Mouse (Mus musculus): ENCODE measurements around the gene Shisa8.

Gene Shisa8

DNA sequence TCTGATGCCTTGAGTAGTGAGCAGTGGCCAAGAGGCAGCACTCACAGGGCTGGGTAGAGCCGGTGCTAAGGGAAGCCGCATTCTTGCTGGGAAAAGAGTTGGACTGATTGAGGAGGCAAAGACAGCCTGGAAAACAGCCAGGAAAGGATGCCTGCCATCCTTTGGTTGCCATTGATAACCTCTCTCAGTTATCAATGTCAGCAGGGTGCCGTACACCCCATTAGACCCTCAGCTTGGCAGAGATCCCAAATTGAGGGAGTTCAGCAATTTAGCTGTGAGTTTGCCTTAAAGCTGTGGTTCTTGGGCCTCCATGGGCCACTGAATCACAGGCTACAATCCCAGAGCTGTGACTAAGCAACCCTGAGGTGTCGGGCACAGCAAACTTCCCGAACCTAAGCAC lies 31.5 kb downstream of the Shisa8 start:
- in situ Hi-C loops (cut with MseI, MboI): no loop called here

DNA sequence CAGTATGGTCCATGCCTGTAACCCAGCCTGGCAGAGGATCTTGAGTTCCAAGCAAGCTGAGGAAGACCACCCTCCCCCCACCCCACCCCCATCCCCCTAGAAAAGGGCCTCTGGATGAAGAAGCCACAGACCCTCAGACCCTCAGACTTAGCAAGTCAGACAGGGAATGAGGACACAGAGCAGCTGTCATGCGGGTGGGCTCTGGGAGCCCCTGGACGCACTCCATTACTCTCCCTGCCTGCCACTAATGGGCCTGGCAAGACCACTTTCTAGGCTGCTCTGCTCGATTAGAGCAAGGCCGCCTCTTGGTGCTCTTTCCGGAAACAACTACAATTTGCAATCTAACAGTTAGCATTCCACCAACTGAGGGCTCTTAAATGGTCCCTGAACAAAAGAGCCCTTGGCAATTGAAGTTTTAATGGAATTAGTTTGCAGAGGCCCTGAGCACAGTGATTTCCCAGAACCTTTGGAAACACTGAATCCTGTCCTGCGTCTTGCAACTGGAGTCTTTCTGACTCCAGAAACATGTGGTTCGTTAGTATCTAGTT lies 34.8 kb downstream of the Shisa8 start:
- in situ Hi-C loops (cut with MseI, MboI): no loop called here

DNA sequence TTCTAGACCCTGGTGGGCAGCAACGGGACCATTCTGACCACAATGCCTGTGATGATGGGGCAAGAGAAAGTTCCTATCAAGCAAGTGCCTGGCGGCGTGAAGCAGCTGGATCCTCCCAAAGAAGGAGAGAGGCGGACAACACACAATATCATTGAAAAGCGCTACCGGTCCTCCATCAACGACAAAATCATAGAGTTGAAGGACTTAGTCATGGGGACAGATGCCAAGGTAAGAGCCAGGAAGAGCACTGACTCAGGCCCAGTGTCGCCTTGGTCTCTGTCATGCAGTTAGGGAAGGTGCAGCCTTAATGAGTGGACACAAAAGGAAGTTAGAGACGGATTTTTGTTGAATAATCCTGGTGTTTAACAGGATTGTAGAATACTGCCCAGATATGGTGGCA lies 37.5 kb downstream of the Shisa8 start:
- in situ Hi-C loops (cut with MseI, MboI): no loop called here

DNA sequence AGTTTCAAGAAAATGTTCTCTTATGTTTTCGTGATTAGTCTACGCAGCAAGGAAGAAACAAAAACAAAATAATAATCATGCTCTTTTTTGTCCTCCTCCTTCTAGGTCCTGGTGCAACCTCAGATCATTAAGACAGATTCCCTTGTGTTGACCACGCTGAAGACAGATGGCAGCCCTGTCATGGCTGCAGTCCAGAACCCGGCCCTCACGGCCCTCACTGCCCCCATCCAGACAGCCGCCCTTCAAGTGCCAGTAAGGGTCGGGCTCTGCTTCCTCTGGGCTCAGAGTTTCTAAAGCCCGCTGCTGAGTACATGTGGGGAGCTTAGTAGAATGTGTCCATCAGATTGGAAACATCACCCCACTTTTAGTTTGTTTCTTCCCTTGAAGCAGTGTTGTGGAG lies 40.0 kb downstream of the Shisa8 start:
- in situ Hi-C loops (cut with MseI, MboI): no loop called here

DNA sequence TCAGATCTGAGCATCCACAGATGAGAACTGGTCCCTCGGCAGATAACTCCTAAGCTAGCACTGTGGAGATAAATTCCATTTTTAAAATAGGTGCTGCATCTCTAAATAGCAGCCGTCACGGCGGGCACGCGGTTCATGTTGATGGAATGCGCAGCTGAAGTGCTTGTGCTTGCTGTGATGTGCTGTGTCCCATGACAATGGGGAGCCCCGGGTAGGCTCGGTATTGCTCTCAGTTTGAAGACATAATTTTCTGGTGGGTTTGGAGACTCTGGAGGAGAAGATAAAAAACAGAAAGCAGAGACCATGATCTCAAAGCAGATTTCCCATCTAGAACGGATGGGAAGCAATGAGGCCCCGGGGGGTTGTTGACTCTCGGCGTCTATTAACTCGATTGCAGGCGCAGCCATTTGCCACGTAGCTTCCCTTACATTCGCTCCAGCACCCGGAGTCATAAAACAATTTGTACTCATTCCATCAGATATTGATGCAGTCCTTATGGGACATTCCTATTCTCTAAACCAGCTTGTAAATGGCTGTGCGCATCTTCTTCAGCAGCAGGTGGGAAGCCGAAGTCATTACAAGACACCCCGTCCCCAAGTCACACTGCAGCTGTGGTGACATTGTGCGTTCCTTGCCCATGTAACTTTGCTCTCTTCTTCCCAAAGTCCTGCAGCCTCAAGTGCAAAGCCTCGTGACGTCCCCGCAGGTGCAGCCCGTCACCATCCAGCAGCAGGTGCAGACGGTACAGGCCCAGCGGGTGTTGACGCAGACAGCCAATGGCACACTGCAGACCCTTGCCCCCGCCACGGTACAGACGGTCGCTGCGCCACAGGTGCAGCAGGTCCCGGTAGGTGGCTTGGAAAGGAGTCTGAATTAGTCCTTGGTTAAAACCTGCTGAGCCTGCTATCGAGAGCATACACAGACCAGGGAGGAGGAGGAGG lies 41.9 kb downstream of the Shisa8 start:
- in situ Hi-C loops (cut with MseI, MboI): no loop called here

DNA sequence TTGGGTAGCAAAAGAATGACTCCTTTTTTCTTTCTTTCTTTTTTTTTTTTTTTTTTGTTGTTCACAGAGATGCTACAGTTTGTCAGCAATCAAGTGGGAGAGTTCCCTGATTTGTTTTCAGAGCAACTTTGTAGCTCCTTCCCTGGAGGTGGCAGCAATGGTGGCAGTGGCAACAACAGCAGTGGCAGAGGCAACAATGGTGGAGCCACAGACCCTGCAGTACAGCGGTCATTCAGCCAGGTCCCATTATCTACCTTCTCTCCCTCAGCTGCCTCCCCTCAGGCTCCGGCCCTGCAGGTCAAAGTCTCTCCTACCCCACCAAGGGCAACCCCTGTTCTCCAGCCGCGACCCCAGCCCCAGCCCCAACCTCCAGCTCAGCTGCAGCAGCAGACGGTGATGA lies 42.9 kb downstream of the Shisa8 start:
- in situ Hi-C loops (cut with MseI, MboI): no loop called here

DNA sequence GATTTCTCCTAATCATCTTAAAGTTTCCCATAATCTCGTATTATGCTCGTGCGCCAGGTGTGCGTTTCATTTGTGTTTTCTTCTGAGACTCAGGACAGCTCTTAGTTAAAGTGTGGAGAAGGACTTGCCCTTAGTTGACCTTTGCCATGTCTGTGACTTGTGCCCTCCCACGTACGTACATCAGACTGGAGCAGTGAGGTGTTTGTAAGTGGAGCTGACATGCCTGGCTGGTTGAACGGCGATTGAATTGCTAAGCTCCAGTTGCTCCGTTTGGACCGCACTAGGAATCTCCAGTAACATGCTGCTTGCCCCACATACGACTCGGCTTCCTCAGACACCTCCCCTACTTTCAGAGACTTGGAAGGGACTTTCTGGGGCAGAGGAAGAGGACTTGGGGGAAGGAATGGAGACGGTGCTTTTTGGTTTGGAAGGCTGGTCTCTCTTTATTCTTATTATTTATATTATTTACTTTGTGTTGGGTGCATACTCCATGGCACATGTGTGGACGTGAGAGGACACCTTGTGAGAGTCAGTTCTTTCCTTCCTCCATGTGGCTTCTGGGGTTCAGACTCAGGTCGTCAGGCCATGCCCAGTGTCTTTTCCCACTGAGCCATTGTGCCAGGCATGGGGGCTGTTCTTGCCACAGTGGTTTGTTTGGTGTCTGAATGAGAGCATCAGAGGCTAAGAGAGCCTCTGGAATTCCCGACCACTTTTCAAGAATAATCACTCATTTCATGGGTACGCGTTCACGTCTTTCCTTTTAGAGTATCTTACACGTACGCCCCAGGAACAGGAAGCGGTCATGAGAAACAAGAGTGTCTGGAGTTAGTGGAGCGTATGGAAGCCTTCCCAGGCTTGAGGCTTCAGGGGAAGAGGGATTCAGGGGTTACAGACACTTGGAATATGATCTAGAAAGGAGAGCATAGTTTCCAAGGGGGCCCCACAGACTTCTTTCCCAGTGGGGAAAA lies 45.1 kb downstream of the Shisa8 start:
- in situ Hi-C loops (cut with MseI, MboI): no loop called here

DNA sequence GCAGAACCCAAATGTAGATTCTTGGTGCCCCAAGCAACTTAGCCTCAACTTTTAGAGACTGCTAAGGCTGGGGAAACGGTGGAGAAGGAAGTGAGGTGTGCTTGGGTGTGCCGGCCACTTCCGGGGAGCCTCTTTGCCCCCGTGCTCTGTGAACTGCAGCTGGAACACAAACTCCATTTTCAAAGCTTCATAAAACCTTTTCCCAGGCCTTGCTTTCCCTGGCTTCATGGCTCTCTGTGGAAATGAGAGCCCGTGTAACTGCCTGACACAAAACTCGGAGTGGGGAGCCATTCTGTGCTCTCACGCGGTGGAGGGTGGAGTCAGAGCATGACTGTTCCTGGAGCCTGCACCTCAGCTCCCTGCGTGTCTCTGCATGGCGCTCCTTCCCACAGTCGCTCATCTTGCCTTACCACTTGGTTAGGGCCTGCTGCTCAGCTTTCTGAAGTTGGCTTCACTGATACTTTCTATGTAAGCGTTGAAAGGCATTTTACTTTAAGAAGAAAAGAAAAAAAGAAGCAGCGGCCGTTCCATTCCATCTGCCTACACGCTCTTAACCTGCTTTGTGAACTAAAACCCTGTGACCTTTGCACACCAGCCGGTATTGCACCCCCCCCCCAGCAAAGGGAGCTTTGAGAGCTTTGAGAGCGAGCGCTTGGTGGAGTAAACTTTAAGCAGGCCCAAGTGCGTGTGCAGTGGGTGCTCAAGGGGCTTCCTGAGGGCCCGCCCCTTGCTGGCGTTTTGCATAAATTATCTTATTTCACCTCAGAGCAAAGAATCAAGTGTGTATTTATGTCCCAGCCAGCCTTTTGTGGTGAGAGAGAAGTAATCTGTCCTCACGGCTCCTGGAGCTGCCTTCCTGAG lies 46.1 kb downstream of the Shisa8 start:
- in situ Hi-C loops (cut with MseI, MboI): no loop called here

DNA sequence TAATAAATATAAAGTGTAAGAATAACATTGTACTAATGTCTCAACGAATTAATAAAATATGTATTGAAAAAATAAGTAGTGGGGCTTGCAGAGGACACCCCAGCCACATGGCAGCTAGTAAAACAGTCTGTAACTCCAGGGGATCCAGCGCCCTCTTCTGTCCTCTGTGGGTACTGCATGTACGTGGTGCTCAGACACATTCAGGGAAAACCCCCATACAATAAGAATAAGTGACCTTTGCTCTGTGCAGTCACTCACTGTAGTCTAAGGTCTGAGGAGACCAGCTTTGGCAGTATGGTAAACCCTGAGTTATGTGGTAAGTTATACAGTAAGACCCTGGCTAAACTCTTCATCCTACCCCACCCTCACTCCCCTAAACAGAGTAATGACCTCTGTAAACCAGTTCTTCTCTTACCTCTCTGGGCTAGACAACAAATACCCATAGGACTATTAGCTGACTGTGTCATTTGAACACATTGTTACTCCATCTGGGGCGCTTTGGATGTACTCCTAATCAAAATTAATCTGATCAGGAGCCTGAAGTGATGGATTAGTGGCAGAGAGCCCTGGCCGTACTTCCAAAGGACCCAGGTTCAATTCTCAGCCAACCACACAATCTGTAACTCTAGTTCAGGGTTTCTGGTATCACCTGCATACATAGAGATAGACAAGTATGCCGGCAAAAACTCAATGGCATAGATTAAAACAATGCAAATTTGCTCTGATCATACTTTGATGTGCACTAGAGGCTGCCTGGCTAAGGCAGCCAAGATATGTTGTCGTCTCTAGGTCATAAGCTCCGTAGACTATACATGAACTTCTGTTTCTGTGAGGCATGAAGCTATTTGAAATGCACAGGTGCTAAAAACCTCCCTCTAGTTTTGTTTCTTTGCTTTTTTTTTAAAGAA lies 47.0 kb downstream of the Shisa8 start:
- in situ Hi-C loops (cut with MseI, MboI): no loop called here

DNA sequence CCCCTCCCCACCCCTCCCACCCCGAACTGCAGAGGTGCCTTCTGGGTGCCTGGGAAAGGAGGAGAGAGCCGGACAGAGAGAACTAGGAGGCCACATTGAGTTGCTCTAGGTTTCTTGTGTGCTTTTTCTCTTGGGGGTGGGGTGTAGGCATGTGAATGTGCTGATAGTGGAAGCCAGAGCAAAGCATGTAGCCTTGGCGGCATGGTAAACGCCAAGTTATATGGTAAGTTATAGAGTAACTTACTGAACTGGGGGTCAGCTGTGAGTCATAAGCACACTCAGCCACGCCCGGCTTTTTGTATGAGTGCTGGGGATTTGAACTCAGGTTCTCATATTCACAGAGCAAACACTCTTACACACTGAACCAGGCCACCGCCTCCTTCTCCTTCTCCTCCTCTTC lies 48.1 kb downstream of the Shisa8 start:
- in situ Hi-C loops (cut with MseI, MboI): no loop called here

DNA sequence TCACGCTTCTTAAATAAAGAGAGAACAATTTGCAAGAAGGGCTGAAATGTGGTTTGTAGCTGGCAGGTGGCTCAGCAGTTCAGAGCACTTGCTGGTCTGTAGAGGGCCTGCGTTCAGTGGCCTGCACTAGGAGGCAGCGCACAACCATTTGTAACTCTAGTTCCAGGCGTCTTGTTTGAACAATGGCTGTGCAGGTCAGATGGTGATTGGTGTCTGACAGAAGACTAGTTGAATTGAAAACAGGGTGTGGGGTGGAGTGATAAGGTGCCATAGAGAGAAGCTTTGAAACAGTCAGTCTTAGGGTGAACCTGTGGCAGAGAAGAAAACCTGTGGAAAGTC lies 48.6 kb downstream of the Shisa8 start:
- in situ Hi-C loops (cut with MseI, MboI): no loop called here

DNA sequence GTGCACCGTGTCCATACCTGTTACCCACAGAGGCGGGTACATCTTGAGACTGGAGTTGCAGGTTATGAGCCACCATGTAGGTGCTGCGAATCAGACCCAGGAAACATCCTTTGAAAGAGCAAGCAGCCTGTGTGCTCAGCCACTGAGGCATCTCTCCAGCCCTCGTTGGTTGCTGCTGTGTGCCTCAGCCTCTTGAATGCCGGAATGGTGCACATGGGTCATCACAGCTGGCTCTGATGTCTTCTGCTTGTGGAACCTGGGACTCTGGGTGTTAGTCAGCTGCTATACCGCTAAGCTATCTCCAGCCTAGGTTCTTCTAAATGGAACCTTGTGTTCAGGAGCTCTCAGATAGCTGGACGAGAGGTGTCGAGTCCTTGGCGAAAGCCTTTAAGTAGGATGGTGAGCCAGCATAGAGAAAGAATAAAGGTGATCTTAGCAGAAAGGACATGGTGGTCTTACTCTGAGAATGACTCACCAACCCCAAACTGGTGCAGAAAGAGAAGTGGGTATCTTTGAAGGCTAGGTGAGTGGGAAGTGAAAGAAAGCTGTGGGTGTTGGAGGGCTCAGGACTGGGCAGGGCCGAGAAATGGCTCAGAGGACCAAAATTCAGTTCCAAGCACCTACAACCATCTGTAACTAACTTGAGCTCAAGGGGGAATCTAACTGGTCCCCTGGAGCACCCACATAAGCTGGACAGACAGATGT lies 49.1 kb downstream of the Shisa8 start:
- in situ Hi-C loops (cut with MseI, MboI): no loop called here

DNA sequence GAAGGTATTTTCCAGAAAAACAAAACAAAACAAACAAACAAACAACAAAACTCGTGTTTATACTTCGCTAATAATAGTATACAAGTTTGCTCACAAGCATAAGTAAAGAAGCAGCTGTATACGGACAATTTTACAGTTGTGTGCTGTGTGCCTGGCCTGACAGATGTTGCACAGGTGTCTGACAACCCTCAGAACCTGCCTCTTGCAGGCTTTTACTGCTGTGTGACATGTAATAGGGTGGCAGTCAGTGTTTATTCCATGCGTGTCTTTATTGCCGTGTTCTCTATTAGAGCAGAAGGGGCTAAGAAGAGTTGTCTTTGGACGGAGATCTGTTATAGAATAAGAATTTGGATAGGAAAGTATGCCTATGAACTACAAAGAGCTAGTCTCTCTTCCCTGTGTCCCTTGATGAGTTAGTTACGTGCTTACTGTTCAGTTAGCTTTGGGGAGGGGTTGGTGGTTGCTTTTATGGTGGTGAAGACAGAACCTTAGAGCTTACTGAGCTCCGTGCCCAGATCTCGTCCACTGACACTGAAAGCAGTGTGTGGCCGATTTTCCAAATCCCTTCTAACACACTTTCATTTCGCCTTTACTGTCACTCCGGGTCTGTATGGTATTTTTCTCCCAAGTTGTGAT lies 50.5 kb downstream of the Shisa8 start:
- in situ Hi-C loops (cut with MseI, MboI): no loop called here

DNA sequence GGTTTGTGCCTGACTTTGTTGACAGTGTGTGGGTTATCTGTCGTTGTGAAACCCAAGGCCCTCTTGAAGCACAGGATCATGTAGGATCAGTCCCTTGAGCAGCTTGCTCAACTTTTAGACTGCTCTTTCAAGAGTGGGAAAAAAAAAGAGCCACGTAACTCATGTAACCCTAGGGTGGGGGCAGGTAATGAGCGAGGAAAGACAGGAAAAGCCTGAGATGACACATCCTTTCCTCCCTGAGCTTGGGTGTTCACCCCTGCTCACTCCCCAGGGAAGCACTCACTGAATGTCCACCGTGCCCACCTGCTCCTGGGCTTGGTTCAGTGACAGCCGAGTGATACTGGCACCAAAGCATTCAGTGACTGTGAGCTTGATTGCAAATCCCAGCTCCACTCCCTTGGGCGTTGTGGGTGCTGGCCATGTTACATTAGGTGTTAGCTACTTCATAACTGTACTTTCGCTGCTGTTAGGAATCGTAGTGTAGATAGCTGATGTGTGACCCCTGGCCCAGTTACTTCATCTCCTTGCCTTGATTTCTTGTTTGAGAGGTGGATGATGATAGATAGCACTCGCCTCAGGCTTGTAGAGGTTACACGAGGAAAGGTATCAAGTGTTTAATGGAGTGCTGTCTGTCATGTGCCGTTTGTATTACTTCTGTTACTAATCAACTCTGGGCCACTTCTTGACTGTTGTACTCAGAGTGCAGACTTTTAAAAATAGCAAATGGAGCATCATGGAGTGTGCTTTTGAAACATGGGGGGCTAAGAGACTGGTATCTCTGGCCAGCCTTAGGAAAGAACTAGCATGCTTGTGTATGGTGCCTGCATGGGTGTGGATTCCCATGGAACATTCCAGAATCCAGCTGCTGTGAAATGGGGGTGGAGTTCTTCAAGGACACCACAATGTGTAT lies 51.6 kb downstream of the Shisa8 start:
- in situ Hi-C loops (cut with MseI, MboI): no loop called here

DNA sequence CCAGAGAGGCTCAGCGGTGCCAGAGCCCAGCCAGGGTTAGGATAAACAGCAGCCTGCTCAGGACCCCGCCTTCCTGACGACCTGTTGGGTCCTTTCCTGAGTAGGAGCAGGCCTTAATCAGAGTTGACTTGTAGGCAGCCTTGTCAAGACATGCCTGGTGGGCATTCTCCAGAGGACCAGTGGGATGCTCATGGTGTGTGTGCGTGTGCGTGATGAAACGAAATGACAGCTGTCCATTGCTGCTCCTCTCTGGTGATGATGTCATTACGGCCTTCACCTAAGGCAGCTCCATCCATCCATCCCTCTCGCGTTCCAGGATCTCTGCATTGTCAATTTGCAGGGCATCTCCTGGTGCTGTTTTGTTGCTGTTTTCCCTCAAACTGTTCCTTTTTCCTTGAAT lies 53.1 kb downstream of the Shisa8 start:
- in situ Hi-C loops (cut with MseI, MboI): no loop called here

DNA sequence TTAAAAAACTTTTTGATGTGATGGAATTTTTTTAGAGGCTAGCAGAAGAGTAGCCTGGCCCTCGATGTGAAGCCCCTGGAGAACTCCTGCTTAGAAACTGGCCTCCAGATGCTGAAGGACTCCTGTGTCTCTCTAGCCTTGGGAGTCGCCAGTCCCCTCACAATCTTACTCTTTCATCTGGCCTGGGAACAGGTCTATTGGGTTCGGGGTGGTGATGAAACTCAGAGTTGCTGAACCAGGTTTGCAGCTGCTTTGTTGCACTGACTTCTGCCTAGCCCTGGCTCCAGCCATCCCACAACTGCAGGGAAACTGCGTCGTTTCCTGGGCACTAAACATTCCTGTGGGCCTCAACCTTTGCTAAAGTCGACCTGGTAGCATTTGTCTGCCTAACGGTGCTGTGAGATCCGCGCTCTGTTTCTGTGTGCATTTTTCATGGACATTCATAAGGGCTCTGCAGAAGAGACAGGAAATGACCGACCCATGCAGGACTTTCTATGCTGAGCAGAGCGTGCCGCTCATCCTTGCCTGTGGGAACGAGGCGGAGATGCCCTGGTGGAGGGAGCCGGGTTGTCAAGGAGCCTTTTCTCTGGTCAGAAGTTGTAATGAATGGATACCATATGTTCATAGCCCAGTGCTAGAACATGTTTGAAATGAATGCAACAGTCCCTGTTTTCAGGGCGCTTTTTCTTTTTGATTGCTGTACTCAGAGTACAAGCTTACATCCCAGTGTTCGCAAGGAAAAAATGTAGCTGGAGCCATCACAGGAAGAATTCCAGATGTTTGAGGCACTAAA lies 54.2 kb downstream of the Shisa8 start:
- in situ Hi-C loops (cut with MseI, MboI): no loop called here

DNA sequence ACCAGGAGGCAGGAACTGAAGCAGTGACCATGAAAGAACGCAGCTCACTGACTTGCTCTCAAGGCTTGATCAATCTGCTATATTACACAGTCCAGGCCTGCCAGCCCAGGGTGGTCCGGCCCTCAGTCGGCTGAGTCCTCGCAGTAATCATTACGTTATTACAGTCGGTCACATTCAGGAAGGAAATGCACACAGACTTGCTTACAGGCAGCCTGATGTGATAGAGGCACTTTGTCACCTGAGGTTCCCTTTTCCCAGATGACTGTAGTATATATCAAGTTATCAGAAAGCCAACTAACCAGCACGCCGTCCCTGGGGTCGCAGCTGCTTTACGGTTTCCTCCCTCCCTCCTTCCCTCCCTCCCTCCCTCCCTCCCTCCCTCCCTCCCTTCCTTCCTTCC lies 55.7 kb downstream of the Shisa8 start:
- in situ Hi-C loops (cut with MseI, MboI): no loop called here
